Mouse (Mus musculus) cerebral cortex, adult 2 months (tissue): ENCODE measurements around the gene Tldc1.

Experiments
- WGBS: fragments of 180-500 bp; shearing (Covaris S2); methylation state at CpG from one replicate; pipeline ENCODE4 v1.1.7; 2018; 5-methylcytosine and 5-hydroxymethylcytosine counted together

The Tldc1 gene

GRCm38 (mm10) chr8:119801168-119801567 is 23.0 kb upstream of the Tldc1 start:
- 12% methylated on average over 4 of the region's 4 CpGs for WGBS

GRCm38 (mm10) chr8:119798965-119799264 is 20.7 kb upstream of the Tldc1 start:
- 50% methylated on average over 2 of the region's 2 CpGs for WGBS

GRCm38 (mm10) chr8:119798170-119798964 is 20.2 kb upstream of the Tldc1 start:
- WGBS: 5% methylated on average over 15 of the region's 15 CpGs

- 92% methylated on average over 3 of the region's 3 CpGs for WGBS
Observed at GRCm38 (mm10) chr8:119795651-119796050, 17.4 kb upstream of the Tldc1 start.

- WGBS: 66% methylated on average over 7 of the region's 7 CpGs
Observed at GRCm38 (mm10) chr8:119794689-119795088, 16.5 kb upstream of the Tldc1 start.

- WGBS: 57% methylated on average over 16 of the region's 16 CpGs
Observed at GRCm38 (mm10) chr8:119791804-119792704, 13.8 kb upstream of the Tldc1 start.

GRCm38 (mm10) chr8:119789581-119789980 is 11.4 kb upstream of the Tldc1 start:
- 96% methylated on average over 7 of the region's 7 CpGs for WGBS

- 80% methylated on average over 9 of the region's 9 CpGs for WGBS
Observed at GRCm38 (mm10) chr8:119788607-119789381, 10.6 kb upstream of the Tldc1 start.

GRCm38 (mm10) chr8:119787341-119787740 is 9.1 kb upstream of the Tldc1 start:
- WGBS: 84% methylated on average over 4 of the region's 4 CpGs

GRCm38 (mm10) chr8:119786871-119787270 is 8.7 kb upstream of the Tldc1 start:
- WGBS: 84% methylated on average over 3 of the region's 3 CpGs

GRCm38 (mm10) chr8:119785764-119786405 is 7.7 kb upstream of the Tldc1 start:
- WGBS: 44% methylated on average over 18 of the region's 18 CpGs

- 78% methylated on average over 7 of the region's 7 CpGs for WGBS
Observed at GRCm38 (mm10) chr8:119784676-119785075, 6.5 kb upstream of the Tldc1 start.

GRCm38 (mm10) chr8:119784141-119784574 is 5.9 kb upstream of the Tldc1 start:
- WGBS: 71% methylated on average over 9 of the region's 9 CpGs

GRCm38 (mm10) chr8:119783579-119783978 is 5.4 kb upstream of the Tldc1 start:
- WGBS: 87% methylated on average over 6 of the region's 6 CpGs

- 3% methylated on average over 5 of the region's 5 CpGs for WGBS
Observed at GRCm38 (mm10) chr8:119782715-119783114, 4.5 kb upstream of the Tldc1 start.

GRCm38 (mm10) chr8:119781086-119781840 is 3.0 kb upstream of the Tldc1 start:
- 81% methylated on average over 4 of the region's 4 CpGs for WGBS

GRCm38 (mm10) chr8:119780402-119781049 is 2.3 kb upstream of the Tldc1 start:
- WGBS: 85% methylated on average over 9 of the region's 9 CpGs

- 24% methylated on average over 14 of the region's 14 CpGs for WGBS
Observed at GRCm38 (mm10) chr8:119779013-119779737, 959 bp upstream of the Tldc1 start.

- 6% methylated on average over 7 of the region's 7 CpGs for WGBS
Observed at GRCm38 (mm10) chr8:119777765-119778164, 451 bp downstream of the Tldc1 start.
